Mouse (Mus musculus) c-Kit-positive CD71-positive TER-119-positive erythroid progenitor cells, embryonic 14.5 days (primary cell): ENCODE measurements around the gene Spon1.
A peak's percentile ranks its signal among the peaks of the same experiment; 100 is the strongest.

Experiments
- DNase-seq: peaks from one replicate; pipeline ENCODE4 v3.0.0-alpha.2; 2013; ENCODE audit warnings: low spot score

The Spon1 gene

DNA sequence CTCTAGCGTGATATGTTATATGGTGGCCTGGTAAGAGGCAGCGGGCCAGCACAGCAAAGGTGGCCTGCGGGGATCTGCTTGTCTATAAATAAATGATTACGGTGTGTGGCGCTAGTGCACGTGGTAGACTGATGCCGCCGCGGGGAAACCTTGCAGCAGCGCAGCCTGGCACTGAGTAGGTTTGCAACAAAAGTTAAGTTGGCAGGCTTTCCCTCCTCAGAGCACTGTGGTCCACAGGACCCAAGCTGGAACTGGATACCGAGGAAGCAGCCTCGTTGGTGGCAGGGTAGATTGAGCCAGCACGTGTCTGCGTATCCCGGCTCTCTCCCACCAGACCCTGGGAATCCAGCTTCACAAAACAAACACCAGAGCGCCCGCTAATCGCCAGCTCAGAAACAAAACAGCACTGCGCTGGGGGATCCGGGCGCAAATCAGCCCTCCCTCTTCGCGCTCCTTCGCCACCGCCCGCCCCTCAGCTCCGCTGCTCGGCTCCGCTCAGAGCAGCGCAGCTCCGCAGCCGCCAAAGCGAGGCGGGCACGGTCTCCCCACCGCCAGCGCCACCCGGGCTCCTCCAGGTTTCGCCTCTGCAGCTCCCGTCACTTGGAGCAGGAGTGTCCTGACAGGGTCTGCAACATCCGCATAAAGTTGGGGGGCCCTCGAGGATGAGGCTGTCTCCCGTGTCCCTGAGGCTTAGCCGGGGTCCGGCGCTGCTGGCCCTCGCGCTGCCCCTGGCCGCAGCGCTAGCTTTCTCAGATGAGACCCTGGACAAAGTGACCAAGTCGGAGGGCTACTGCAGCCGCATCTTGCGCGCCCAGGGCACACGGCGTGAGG is at the start of gene Spon1:
Spon1 (plus strand) TSS at position 332 of the 831 bp plus-strand sequence.
- DNase-seq, result no peak

DNA sequence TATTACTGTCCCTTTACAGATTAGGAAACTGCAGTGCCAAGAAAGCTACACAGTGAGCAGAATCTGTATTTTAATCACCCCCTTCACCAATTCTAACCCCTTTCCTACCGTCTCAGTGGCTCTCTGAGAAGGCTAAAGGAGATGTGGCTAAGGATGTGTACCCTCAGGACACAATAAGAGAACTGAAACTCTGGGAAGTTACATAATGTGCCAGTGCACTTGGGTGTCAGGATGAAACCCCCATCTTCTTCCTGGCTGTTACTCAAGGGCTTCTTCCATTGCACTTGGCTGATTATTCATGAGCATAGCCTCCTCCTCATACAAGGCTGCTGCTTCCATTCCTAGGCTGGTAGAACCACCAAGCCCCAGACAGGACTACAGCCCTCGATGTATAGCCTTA is 43.8 kb upstream of the Spon1 start:
- DNase-seq, result no peak

DNA sequence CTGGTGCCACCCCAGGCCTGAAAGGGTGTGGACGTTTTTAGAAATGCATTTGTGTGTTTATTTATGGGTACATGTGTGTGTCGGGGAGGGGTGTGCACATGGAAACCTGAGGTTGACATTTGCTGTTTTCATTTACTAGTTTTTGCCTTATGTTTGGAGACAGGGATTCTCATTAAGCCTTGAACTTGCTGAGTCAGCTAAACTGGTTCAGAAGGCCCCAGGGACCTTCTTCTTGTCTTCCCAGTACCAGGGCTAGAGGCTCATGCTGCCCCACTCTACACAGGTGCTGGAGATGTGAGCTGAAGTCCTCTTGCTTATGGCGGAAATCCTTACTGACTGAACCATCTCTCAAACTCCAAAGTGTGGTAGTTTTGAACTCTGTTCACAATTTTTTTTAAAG is 41.9 kb upstream of the Spon1 start:
- DNase-seq, result no peak

DNA sequence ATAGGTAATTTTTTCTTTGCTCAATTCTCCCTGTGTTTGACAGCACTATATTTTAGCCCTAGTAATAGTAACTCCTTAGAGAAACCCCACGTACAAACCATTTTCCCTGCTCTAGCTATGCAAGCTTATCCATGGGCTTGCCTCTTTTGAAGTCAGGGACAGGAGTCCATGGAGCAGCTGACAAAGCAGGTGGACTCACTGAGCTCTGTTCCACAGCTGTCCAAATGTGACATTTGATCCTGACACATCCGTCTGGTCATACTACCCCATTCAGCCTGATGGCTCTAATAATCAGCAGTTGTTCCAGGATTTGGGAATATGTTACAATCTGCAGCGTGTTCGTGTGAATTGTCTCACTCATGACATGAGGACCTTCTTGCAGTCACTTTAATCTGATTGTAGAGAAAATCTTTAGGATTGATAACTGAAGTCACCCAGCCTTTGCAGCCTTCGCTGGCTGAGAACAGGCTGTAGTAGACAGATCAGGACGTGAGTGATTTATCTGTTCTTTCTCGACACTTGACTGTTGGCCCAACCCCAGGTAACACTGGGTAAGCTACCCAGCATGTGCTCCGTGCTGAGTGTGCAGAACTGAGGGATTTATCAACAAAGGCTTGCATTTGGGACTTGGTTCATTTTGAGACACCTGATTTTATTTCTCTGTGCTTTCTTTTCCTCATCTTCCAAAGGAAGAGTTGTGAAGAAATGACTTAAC is 37.6 kb upstream of the Spon1 start:
- DNase-seq, result no peak

DNA sequence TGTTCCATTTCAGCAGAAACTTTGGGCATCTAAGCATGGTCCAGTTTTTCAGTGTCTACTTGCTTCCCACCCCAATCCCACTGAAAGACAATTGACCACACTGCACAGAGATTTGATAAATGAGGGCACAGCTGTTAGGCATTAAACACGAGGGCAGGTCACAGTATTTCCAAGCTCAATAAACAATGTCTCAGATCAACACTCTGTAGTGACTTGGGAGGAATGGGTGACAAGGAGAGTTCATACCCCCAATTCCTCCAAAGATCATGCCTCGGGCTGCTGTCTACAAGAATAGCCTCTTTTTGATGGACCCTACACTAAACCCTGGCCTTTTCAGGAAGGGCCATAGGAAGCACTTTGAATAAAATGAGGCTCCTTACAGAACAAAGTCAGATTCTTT is 36.9 kb upstream of the Spon1 start:
- DNase-seq, result no peak

DNA sequence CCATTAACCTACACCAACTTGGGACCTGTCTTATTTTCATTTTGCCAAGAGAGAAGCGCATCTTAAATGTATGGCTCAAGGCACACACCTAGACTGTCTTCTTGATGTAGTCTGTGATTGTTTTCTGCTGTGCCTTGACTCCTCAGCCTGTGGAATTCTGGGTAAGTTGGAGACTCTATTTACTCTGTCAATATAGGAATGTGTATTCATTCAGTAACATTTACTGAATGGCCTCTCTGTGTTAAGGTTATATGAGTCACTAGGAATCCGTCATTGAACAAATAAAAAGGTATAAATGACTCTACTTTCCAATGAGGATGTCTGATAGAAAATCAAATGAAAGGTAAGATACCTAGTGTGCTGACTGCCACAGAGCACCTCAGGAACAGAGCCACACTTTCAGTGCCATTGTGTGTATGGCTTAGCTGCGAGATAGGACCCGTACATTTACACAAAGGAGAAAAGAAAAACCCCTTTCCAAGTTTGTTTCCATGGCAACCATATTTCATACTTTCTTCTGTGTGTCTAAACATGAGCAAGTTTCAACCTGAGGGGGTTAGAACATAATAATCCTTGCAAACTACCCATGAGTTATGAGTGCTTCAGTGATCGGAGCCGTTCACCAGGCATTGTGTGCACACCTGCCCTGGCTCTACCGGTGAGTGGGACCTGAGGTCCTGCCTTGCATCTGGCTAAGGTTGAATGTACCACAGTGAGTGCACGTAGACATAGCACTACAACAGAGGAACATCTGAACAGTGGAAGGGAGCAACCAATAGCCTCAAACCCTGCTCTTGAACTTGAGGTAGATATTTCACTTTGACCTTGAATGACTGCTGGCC is 35.2 kb upstream of the Spon1 start:
- DNase-seq, result no peak

DNA sequence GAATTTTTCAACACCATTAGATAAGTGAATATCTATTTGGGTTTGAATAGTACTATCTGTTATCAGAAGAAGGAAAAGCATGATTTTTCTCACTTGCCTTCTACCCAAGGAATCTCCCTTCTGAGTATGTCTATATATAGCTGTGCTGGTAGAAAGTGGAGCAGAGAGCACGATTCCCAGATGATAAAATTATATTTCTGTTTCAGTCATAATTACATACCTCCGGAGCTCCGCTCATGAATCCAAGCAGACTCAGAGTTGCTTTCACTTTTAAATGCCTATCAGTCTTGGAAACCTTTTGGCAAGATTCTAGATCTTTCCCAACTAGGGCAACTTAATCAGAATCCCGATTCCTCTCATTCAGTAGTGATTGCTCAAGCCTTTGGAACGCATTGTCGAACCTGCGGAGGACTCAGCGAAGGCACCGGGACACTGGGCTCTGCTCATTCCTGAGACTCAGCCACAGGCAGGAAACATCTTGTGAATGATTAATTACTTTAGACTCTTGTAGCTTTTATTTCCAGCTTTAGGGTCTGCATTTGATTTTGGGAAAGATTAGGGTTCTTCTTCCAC is 27.9 kb upstream of the Spon1 start:
- no peak for DNase-seq

DNA sequence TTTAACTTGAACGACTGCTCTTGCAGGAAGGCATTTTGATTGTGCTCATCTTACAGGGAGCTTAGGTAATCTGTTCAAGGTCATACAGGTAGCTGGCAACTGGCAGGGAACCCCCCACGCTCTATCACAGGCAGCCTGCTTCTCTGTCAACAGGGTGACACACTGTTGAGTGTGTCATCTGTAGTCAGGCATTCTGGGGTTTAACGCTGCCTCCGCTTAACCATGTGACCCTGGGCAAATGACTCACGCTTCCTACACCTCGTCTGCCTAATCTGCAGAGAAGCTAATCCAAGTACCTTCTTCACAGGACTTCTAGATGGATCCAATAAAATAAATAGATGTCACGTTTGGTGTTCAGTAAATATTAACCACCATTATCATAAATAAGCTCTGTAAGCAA is 26.6 kb upstream of the Spon1 start:
- DNase-seq, result no peak

DNA sequence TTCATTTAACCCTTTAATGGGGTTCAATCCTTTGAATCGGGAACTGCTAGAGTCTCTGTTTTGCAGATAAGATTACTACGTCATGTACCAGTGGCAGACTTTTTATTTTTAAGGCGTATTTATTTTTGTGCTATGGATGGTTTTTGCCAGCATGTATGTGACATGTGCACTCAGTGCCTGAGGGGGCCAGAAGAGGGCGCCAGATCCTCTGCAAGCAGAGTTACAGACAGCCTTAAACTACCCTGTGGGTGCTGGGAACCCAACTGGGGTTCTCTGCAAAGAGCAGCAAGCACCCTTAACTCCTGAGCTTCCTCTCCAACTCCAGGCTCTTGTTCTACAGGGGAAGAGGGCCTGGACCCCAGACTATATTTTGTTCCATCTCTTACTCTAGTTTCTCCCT is 23.2 kb upstream of the Spon1 start:
- DNase-seq, result no peak

DNA sequence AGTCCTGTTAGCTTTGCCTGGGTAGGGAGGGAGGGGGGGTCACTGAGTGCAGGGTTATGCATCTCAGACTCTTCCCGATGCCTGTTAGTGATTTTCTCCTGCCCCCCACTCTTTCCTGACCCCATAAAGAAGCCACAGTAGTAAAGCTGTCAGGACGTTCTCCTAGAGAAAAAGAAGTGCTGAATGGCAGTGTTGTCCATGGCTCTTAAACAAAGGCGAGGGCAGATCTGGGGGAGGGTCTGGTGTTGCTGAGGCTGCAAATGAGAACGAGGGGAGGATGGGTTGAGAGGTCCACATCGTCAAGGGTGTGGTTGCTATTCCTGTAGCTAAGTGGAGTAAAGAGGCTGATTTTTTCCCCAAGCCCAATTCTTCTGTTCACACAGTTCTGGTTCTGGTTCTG is 21.8 kb upstream of the Spon1 start:
- no peak for DNase-seq

DNA sequence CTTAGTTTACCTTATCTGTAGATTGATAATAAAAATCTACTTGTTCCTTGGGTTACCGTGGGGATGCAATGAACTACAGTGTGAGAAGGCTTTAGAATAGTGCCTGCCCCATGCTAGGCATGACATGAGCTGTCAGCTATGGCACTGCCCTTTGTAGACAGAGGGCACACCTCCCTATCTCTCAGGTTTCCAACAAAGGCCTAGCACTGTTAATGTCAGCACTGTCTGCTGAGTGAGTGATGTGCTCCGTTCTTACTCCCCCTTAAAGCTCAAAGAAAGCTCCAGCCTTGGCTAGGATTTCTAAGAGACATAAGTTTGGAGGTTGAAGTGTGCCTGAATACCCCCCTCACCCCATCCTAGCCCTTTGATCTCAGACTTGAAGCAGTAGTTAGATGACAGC is 9.2 kb upstream of the Spon1 start:
- DNase-seq, result no peak

DNA sequence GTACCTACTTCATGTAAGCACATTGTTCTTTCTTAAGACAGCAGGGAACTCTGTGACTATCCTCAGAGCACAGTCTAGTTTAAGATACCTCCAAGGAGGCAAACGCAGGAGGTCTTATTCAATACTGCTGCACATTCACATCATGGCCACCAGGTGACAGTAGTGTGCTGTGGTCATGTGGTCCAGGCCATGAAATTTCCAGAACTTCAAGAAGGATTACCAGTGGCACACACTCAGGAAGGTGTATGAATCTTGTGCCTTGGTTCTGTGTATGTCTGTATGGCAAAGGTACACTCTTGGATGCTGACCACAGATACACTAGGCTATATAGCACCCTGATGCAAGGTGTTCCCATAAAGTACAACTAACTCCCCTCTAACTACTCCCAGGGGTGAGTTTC is 6.6 kb upstream of the Spon1 start:
- DNase-seq, result peak; percentile 15

DNA sequence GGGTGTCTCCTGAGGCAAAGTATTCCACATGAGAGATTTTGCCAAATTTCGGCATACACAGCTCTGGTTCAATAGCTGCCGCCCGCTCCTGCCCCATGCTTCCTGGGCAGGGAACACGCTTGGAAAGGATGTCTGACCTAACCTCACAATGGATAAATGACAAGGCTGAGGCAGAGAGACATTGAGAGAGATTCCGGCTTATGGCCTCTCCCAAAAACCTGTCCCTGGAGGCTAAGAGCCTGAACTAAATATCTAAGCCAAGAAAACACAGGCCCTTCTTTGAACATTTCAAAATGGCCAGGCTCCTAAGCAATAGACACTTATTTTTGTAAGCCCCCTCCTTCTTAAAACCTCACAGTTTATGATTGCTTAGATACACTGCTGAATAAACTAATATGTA is 665 bp upstream of the Spon1 start:
- DNase-seq, result no peak

DNA sequence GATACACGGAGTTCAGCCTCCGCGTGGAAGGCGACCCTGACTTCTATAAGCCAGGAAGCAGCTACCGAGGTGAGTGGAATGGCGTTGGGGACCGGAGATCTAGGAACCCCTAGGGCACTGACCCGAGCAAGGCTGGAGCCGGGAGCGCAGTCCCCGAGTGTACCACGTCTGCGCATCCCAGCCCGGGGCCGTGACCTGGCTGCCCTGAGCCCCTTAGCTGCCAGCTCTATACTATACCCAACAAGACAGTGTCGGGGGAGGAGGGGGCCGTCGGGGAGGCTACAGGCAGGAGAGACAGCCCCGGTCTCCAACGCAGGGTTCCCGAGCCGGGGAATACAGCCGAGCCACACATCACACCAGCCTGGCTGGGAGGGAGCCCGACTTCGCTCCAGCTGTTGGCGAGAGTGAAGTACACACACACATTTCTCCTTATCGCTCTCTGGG is 722 bp downstream of the Spon1 start:
- DNase-seq, result no peak

DNA sequence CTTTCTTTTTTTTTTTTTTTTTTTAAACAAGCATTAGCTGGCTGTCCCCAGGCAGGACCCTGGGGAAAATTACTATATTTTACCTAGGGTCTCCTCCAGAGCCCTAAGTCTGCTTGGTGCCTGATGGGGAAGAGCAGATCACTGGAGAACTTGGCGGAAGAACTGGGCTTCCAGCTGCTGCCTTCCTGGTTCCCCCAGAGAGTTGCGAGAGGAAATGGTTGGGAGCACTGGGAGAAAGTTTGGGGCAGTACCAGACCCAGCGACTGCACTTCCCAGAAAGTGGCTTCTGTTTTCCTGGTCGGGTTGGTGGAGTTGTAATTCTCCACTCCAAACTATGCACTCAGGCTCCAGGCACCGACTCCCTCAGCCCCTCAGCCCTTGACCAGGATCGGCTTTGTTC is 1.7 kb downstream of the Spon1 start:
- DNase-seq, result no peak

DNA sequence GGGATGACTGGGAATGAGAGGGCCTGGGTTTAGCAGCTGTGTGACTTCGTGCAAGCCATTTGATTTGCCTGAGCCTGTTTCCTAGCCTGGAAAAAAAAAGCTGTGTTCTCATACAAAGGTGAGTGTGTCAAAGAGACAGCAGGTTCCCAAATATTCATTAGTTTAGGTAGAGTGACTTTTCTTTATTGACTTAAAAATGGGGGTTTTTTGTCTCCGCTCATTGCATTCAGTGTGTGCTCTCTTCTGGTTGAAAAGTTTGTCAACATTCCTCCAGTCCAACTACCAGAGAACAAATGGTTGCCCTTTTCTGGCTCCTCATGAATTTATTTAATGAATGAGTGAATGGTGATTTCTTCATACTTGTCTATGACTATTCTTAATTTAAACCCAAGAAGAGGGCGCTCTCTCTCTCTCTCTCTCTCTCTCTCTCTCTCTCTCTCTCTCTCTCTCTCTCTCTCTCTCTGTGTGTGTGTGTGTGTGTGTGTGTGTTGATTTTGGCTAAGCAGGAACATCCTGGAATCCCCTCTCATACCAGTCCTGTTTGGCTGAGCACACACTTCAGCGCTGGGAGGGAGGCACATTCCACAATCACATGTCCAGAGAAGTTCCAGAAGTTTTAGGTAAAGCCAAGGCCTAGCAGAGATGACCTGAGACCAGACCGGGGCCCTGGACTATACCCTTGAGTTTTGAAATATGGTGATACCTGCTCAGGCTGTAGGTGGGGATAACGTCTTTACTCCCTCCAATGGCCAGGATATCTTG is 2.6 kb downstream of the Spon1 start:
- DNase-seq, result no peak

DNA sequence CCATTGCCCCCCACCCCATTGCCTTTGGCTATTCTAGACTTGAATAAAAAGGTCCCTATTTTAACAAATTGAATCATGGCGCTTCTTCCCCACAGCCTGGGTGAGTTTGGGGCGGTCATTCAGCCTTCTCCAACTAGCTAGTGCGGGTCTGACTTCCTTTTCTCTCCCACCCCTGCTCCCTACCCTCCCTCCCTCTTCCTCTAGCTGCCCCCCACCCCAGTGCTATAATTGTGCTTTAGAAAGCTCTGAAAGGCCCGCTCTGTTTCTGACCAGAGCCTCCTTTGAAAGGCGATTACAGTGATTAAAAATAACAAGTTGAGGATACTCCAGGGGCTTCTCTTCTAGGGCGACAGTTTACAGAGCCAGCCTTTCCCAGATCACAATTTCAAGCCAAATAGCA is 3.5 kb downstream of the Spon1 start:
- no peak for DNase-seq

DNA sequence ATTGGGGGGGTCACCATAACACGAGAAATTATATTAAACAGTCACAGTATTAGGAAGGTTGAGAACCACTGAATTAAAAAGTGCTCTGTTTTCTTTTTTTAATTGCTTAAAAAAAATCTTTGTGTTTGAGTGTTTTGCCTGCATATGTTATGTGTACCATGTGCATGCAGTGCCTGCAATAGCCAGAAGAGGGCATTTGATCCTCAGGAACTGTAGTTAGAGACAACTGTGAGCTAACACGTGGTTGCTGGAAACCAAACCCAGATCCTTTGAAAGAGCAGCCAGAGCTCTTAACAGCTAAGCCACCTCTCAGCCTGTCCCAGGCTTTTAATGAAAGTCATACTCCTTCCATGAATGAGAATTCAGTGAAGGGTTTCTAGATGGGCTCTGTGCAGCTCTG is 6.3 kb downstream of the Spon1 start:
- DNase-seq, result no peak

DNA sequence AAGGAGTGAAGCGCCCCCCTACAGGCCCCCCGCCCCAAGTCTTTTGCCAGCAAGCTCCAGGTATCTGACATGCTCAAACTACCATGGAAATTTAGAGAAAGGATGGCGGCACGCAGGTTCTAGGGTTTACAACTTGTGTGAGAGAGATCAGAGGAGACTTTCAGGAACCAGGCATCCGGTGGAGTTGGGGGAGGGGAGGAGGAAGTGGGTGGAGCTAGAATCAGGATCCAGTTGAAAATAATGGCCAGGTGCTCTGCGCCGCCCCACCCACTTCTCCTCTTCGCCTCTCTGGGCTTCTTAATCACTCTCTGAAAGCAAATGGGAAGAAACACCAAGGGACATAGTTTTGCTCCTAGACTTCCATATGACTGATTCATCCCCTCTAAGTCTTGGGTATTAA is 7.6 kb downstream of the Spon1 start:
- DNase-seq, result no peak

DNA sequence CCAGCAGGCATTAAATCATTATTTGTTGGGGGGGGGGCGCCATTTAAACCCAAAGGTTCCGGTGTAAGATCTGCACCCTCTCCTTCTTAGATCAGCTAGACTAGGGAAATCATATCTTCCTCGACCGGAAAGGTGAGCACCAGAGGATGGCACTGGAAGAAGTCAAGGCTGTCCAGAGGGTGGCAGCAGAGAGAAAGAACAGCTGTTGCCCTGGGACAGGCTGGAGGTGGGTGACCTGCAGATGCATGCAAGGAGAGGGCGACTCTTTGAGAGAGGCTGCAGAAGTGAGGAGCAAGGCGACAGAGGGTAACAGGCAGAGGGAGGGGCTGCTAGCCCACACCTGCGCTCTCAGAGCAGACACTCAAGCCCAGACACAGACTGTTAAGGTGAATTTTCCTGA is 8.2 kb downstream of the Spon1 start:
- DNase-seq, result peak; percentile 7

DNA sequence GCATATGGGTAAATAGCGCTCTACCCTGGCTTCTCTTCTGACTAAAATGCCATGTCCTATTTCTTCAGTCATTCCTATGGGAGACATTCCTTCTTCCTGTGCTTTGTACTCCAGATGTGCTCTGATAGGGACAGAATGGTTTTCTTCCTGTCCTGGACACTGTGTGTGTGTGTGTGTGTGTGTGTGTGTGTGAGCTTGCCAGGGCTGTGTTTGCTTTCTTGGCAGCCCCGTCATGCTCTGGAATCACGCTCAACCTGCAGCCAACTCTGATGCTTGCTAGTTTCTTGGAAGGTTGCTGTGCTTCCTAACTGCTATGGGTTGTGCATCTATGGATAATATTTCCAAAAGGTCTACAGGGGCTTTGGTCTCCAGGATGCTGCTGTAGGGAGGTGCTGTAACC is 9.1 kb downstream of the Spon1 start:
- no peak for DNase-seq

DNA sequence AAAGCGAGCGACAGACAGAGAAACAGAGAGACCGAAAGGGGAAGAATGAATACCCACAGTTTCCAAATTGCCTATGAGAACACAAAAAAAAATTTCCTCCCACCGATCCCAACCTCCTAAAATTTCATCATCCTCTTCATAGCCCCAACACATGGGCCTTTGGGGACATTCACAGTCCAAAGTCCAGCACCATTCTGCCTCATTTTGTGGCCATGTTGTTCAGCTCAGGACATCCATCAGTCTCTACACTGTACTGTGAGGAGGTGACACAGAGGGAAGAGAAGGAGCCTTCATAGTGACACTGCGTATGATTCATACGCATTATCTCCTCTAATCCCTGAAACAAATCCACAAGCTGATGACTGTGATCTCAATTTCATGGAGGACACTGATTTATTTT is 12.7 kb downstream of the Spon1 start:
- DNase-seq, result no peak
